Mouse (Mus musculus) gonadal fat pad, adult 2 months (tissue): ENCODE data around the gene Cfap221. TPM values are rescaled to one million over a fixed set of nuclear protein-coding genes. Genes with fewer than 3 reads are reported as not detected.

ENCODE experiments used
- DNase-seq: peaks from one replicate; pipeline ENCODE4 v3.0.0-alpha.2; 2012; ENCODE audit warnings: low read depth
- polyA plus RNA-seq: library from polyadenylated mRNA; depleted of rRNA; stranded (reverse); fragments of >200 nt; gene quantifications from 2 replicates; pipeline ENCODE4 v1.2.3, GENCODE M21; 2012; rRNA removed

Cfap221 gene
- polyA plus RNA-seq, 1 experiment: 0.30 TPM

GRCm38 (mm10) chr1:119902551-119903230, 94.3 kb downstream of the Cfap221 start:
- no peak for DNase-seq

GRCm38 (mm10) chr1:119899195-119900123, 97.6 kb downstream of the Cfap221 start:
- DNase-seq: no peak

GRCm38 (mm10) chr1:119894936-119895335, 102.1 kb downstream of the Cfap221 start:
- DNase-seq: no peak

- DNase-seq: no peak
Measured at GRCm38 (mm10) chr1:119893600-119893999, 103.4 kb downstream of the Cfap221 start.

- DNase-seq: no peak
Measured at GRCm38 (mm10) chr1:119892933-119893332, 104.1 kb downstream of the Cfap221 start.

- DNase-seq: no peak
Measured at GRCm38 (mm10) chr1:119891865-119892264, 105.2 kb downstream of the Cfap221 start.

- DNase-seq: no peak
Measured at GRCm38 (mm10) chr1:119891149-119891548, 105.9 kb downstream of the Cfap221 start.

GRCm38 (mm10) chr1:119889347-119889746, 107.7 kb downstream of the Cfap221 start:
- DNase-seq: no peak

GRCm38 (mm10) chr1:119886320-119886719, 110.7 kb downstream of the Cfap221 start:
- DNase-seq: no peak

- no peak for DNase-seq
Measured at GRCm38 (mm10) chr1:119884272-119884671, 112.8 kb downstream of the Cfap221 start.

- DNase-seq: no peak
Measured at GRCm38 (mm10) chr1:119878909-119879308, 118.1 kb downstream of the Cfap221 start.

GRCm38 (mm10) chr1:119877469-119877868, 119.6 kb downstream of the Cfap221 start:
- no peak for DNase-seq

Other genes starting within 250 kb of the Cfap221 start
- gene Ptpn4, start 159.6 kb downstream of the Cfap221 start, polyA plus RNA-seq: 4.2 and 5.5 TPM in 2 replicates
- 4.3 and 6.0 TPM in 2 replicates for gene Tmem177, start 84.0 kb downstream of the Cfap221 start, polyA plus RNA-seq
- 3.0 and 4.7 TPM in 2 replicates for gene Sctr, start 9.7 kb upstream of the Cfap221 start, polyA plus RNA-seq
- gene Tmem37, start 76.8 kb upstream of the Cfap221 start, polyA plus RNA-seq: 63.7 and 64.2 TPM in 2 replicates
- 1,157 and 2,192 TPM in 2 replicates for gene Dbi, start 123.8 kb upstream of the Cfap221 start, polyA plus RNA-seq
- gene 3110009E18Rik, start 124.0 kb upstream of the Cfap221 start, polyA plus RNA-seq: 2.2 and 2.8 TPM in 2 replicates